Mouse (Mus musculus): Measurements from ENCODE around the gene Myh13. TPM values are rescaled to one million over a fixed set of nuclear protein-coding genes. Genes with fewer than 3 reads are reported as not detected.

The Myh13 gene
- total RNA-seq (2023): not detected

DNA sequence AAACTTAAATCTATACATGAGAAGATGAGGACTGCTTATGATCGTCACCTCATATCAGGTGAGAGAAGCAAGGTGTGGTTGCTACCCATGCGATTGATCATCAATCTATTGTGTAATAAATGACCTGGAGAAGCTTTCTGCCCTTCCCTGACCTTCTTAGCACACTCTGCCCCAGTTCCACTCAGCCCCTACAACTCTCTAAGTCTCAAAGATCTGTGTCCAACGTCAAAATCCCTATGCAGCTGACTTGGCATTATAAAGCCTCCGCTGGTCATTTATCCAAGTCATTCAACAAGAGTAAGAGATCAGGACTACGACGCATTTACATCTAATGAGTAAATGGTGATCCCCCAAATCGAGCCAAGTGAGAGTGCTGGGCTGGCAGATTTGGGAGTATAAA, at the start of gene Myh13:
Gene Myh13, plus strand, starts transcription at position 301 of the 400 bp plus-strand sequence.

DNA sequence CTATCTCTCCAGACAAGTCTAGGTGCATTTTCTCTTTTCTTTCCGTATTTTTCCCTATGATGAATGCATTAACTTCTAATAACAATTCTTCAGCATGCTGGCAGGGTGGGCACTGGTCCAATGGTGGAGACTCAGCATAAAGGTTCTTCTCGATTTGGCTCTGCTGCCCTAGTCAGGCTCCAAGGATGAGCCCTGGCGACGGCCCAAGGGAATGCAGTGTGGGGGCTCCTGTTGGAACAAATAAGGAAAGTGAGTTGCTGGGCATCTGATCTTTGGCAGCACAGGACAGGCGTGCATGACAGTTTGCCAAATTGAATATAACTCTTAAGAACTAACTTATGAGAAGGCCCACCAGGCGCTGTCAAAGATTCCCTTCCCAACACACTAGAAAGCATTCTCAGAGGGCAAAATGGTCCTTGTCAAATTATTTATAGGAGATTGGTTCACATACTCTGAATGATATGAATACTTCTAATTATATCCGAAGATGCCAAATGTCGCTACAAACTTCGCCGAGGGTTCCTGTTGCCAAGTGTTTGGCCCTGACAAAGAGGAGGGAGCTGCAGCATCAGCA, 44.8 kb upstream of the Myh13 start, which contains the start of gene Myh8:
Gene Myh8, plus strand, starts transcription at position 524 of the 574 bp plus-strand sequence.

Other genes starting within 250 kb of the Myh13 start
- gene Myh3, start 243.4 kb upstream of the Myh13 start, total RNA-seq (2023): not detected
- gene Myh2, start 150.6 kb upstream of the Myh13 start, total RNA-seq (2023): under 1 TPM; 0.07 to 0.09 TPM
- not detected for gene Myh1, start 121.6 kb upstream of the Myh13 start, total RNA-seq (2023)
- under 1 TPM in 1 of 2 experiments, not detected in 1; 0.07 TPM for gene Myh4, start 83.6 kb upstream of the Myh13 start, total RNA-seq (2023)
- gene Myh8, start 44.5 kb upstream of the Myh13 start, total RNA-seq (2023): not detected
- gene Gas7, start 133.8 kb downstream of the Myh13 start, total RNA-seq (2023): 100 to 1,000 TPM; 123 to 131 TPM